Mouse (Mus musculus) hindbrain, postnatal 0 days (tissue): ENCODE measurements at regions not wholly inside any gene's neighbourhood (a gene's known extent, or its start where the extent isn't known, plus 50 kb on each side); places are given as distances from the start of the nearest gene placed in this dataset.

ENCODE experiments used
- ATAC-seq: fragments of 200-750 bp; cut with Nextera tagmentation; 2 replicates; pipeline ENCODE4 v1.8.0; 2017; ENCODE audit warnings: mild to moderate bottlenecking, moderate TSS enrichment, moderate library complexity
- DNase-seq: peaks from one replicate; pipeline ENCODE4 v3.0.0-alpha.2; 2015; ENCODE audit warnings: low spot score
- H3K27ac ChIP-seq: fragments of 300-500 bp; sonication (generic); 2 replicates; pipeline ENCODE4 v1.5.1; 2014; ENCODE audit warnings: mild to moderate bottlenecking
- H3K27me3 ChIP-seq: fragments of 300-500 bp; sonication (generic); 2 replicates; pipeline ENCODE4 v1.6.1; 2014; ENCODE audit warnings: low read length, mixed read lengths; ENCODE audit not compliant: insufficient read depth
- H3K36me3 ChIP-seq: fragments of 300-500 bp; sonication (generic); 2 replicates; pipeline ENCODE4 v1.6.1; 2014; ENCODE audit warnings: low read length, mixed read lengths; ENCODE audit not compliant: insufficient read depth
- H3K4me1 ChIP-seq: fragments of 300-500 bp; sonication (generic); 2 replicates; pipeline ENCODE4 v1.6.1; 2014; ENCODE audit warnings: antibody characterized with exemption, low read length, mixed read lengths; ENCODE audit not compliant: insufficient read depth
- H3K4me2 ChIP-seq: fragments of 300-500 bp; sonication (generic); 2 replicates; pipeline ENCODE4 v1.6.1; 2014; ENCODE audit warnings: low read depth, mild to moderate bottlenecking, low read length, moderate library complexity, mixed read lengths
- H3K4me3 ChIP-seq: fragments of 300-500 bp; sonication (generic); 2 replicates; pipeline ENCODE4 v1.5.1; 2014; ENCODE audit warnings: low read length
- H3K9ac ChIP-seq: fragments of 300-500 bp; sonication (generic); replicated peaks from 2 replicates; pipeline ENCODE4 v1.6.1; 2014; ENCODE audit warnings: mild to moderate bottlenecking, low read length, moderate library complexity, mixed read lengths
- H3K9me3 ChIP-seq: fragments of 300-500 bp; sonication (generic); 2 replicates; pipeline ENCODE4 v1.6.1; 2016; ENCODE audit warnings: low read length, mixed read lengths
- CTCF ChIP-seq: IDR thresholded peaks from 2 replicates; pipeline ENCODE4 v1.5.1; 2016; ENCODE audit warnings: antibody characterized with exemption, control low read depth, low read depth
- WGBS: fragments of 180-500 bp; shearing (Covaris S2); extraction: QIAGEN DNeasy Blood & Tissue Kit; methylation state at CpG from one replicate; pipeline ENCODE4 v1.1.7; 2014; 5-methylcytosine and 5-hydroxymethylcytosine counted together

- no peak overlapping the region for H3K9ac ChIP-seq
- no peak for ATAC-seq
- H3K9me3 ChIP-seq: no peaks in the 10 kb centered on the region
- WGBS: 87% methylated on average over 5 of the region's 5 CpGs
- H3K36me3 ChIP-seq: no peaks in the 10 kb centered on the region
- no peaks in the 10 kb centered on the region for H3K4me1 ChIP-seq
- H3K27ac ChIP-seq: no peak overlapping the region
- DNase-seq: no peak
- no peak overlapping the region for H3K4me3 ChIP-seq
- no peaks in the 10 kb centered on the region for H3K27me3 ChIP-seq
- no peak overlapping the region for H3K4me2 ChIP-seq
- TF ChIP-seq CTCF: no peak
Measured at GRCm38 (mm10) chr10:68378212-68378611, 99.7 kb upstream of the Arid5b start.

GRCm38 (mm10) chr10:68377479-68377878 lies 98.9 kb upstream of the Arid5b start:
- H3K36me3 ChIP-seq: no peaks in the 10 kb centered on the region
- H3K4me1 ChIP-seq: no peaks in the 10 kb centered on the region
- H3K27me3 ChIP-seq: no peaks in the 10 kb centered on the region
- ATAC-seq (no peak), DNase-seq (no peak)
- H3K9ac ChIP-seq: no peak overlapping the region
- H3K4me2 ChIP-seq: no peak overlapping the region
- H3K27ac ChIP-seq: no peak overlapping the region
- WGBS: 94% methylated on average over 4 of the region's 4 CpGs
- H3K9me3 ChIP-seq: no peaks in the 10 kb centered on the region
- no peak overlapping the region for H3K4me3 ChIP-seq
- no peak for TF ChIP-seq CTCF

GRCm38 (mm10) chr10:68373875-68374274 lies 95.3 kb upstream of the Arid5b start:
- Histone ChIP-seq H3K27me3 (no peaks in the 10 kb centered on the region), H3K36me3 (no peaks in the 10 kb centered on the region), H3K4me2 (no peak overlapping the region), H3K4me3 (no peak overlapping the region), H3K9ac (no peak overlapping the region), H3K27ac (no peak overlapping the region), H3K9me3 (no peaks in the 10 kb centered on the region), H3K4me1 (no peaks in the 10 kb centered on the region)
- ATAC-seq (no peak), DNase-seq (no peak)
- no peak for TF ChIP-seq CTCF
- 53% methylated on average over 5 of the region's 5 CpGs for WGBS

- Histone ChIP-seq H3K36me3 (no peaks in the 10 kb centered on the region), H3K9me3 (no peaks in the 10 kb centered on the region), H3K4me3 (no peak overlapping the region), H3K4me2 (no peak overlapping the region), H3K9ac (no peak overlapping the region), H3K27ac (no peak overlapping the region), H3K27me3 (no peaks in the 10 kb centered on the region), H3K4me1 (no peaks in the 10 kb centered on the region)
- DNase-seq: no peak
- ATAC-seq: no peak
- 94% methylated on average over 6 of the region's 6 CpGs for WGBS
- no peak for TF ChIP-seq CTCF
Measured at GRCm38 (mm10) chr10:68371785-68372184, 93.2 kb upstream of the Arid5b start.

- 89% methylated on average over 8 of the region's 8 CpGs for WGBS
Measured at GRCm38 (mm10) chr10:68370986-68371385, 92.4 kb upstream of the Arid5b start.

GRCm38 (mm10) chr10:68366796-68367195 lies 88.3 kb upstream of the Arid5b start:
- no peak overlapping the region for H3K27ac ChIP-seq
- no peak overlapping the region for H3K9ac ChIP-seq
- WGBS: 96% methylated on average over 3 of the region's 3 CpGs
- TF ChIP-seq CTCF: no peak
- DNase-seq (no peak), ATAC-seq (no peak)
- no peaks in the 10 kb centered on the region for H3K36me3 ChIP-seq
- H3K9me3 ChIP-seq: no peaks in the 10 kb centered on the region
- H3K4me1 ChIP-seq: no peaks in the 10 kb centered on the region
- no peaks in the 10 kb centered on the region for H3K27me3 ChIP-seq
- H3K4me3 ChIP-seq: no peak overlapping the region
- no peak overlapping the region for H3K4me2 ChIP-seq

More at GRCm38 (mm10) chr10:68370986-68371385, 92.4 kb upstream of the Arid5b start:
- H3K4me2 ChIP-seq: no peak overlapping the region
- no peaks in the 10 kb centered on the region for H3K27me3 ChIP-seq
- TF ChIP-seq CTCF: no peak
- no peaks in the 10 kb centered on the region for H3K4me1 ChIP-seq
- H3K9me3 ChIP-seq: no peaks in the 10 kb centered on the region
- H3K4me3 ChIP-seq: no peak overlapping the region
- ATAC-seq (no peak), DNase-seq (no peak)
- H3K9ac ChIP-seq: no peak overlapping the region
- H3K36me3 ChIP-seq: no peaks in the 10 kb centered on the region
- no peak overlapping the region for H3K27ac ChIP-seq

GRCm38 (mm10) chr10:68360765-68361483 lies 82.4 kb upstream of the Arid5b start:
- ATAC-seq (no peak), DNase-seq (no peak)
- H3K9me3 ChIP-seq: no peaks in the 10 kb centered on the region
- no peaks in the 10 kb centered on the region for H3K36me3 ChIP-seq
- no peak overlapping the region for H3K27ac ChIP-seq
- H3K4me3 ChIP-seq: no peak overlapping the region
- H3K9ac ChIP-seq: no peak overlapping the region
- H3K4me1 ChIP-seq: peaks cover 2% of the 10 kb centered on the region; the same call in 1 of the 2 replicates
- H3K27me3 ChIP-seq: no peaks in the 10 kb centered on the region
- H3K4me2 ChIP-seq: no peak overlapping the region
- 79% methylated on average over 6 of the region's 6 CpGs for WGBS
- TF ChIP-seq CTCF: no peak
